Mouse (Mus musculus): ENCODE data around the gene Mgat5. TPM values are rescaled to one million over a fixed set of nuclear protein-coding genes. Genes with fewer than 3 reads are reported as not detected.

Mgat5 gene
- polyA plus RNA-seq, 1 experiment from 2014 or later, result 8.9 TPM

GRCm38 (mm10) chr1:127271156-127271555 is 66.3 kb downstream of the Mgat5 start:
- no peak overlapping the region for H3K4me2 ChIP-seq (replicated peaks; ENCODE audit: low read depth, low read length)
- H3K9me3 ChIP-seq (ENCODE audit: control insufficient read depth, low read depth, low read length), result no peaks in the 10 kb centered on the region
- peaks cover 3% of the 10 kb centered on the region; the same call in 1 of the 2 replicates for H3K4me1 ChIP-seq (ENCODE audit: control insufficient read depth, insufficient read depth, low read length)
- no peak overlapping the region for H3K27ac ChIP-seq (ENCODE audit: low read length)
- H3K9ac ChIP-seq (replicated peaks; ENCODE audit: low read depth, low read length), result no peak overlapping the region
- ATAC-seq (ENCODE audit: insufficient number of reproducible peaks, insufficient read depth, low FRiP score, low read depth), result no peak
- H3K36me3 ChIP-seq (ENCODE audit: control insufficient read depth, insufficient read depth, low read length), result no peaks in the 10 kb centered on the region
- no peaks in the 10 kb centered on the region for H3K27me3 ChIP-seq (ENCODE audit: control insufficient read depth, insufficient read depth, low read length)
- H3K4me3 ChIP-seq (ENCODE audit: low read depth, low read length), result no peak overlapping the region
- WGBS, result 91% methylated on average over 4 of the region's 4 CpGs

GRCm38 (mm10) chr1:127273363-127273762 is 68.5 kb downstream of the Mgat5 start:
- no peaks in the 10 kb centered on the region for H3K27me3 ChIP-seq (ENCODE audit: control insufficient read depth, insufficient read depth, low read length)
- H3K4me2 ChIP-seq (replicated peaks; ENCODE audit: low read depth, low read length), result no peak overlapping the region
- peaks cover 3% of the 10 kb centered on the region; the same call in 1 of the 2 replicates for H3K4me1 ChIP-seq (ENCODE audit: control insufficient read depth, insufficient read depth, low read length)
- no peaks in the 10 kb centered on the region for H3K9me3 ChIP-seq (ENCODE audit: control insufficient read depth, low read depth, low read length)
- H3K9ac ChIP-seq (replicated peaks; ENCODE audit: low read depth, low read length), result no peak overlapping the region
- 79% methylated on average over 5 of the region's 5 CpGs for WGBS
- no peak overlapping the region for H3K27ac ChIP-seq (ENCODE audit: low read length)
- ATAC-seq (ENCODE audit: insufficient number of reproducible peaks, insufficient read depth, low FRiP score, low read depth), result no peak
- no peaks in the 10 kb centered on the region for H3K36me3 ChIP-seq (ENCODE audit: control insufficient read depth, insufficient read depth, low read length)
- H3K4me3 ChIP-seq (ENCODE audit: low read depth, low read length), result no peak overlapping the region

GRCm38 (mm10) chr1:127275572-127276324 is 70.9 kb downstream of the Mgat5 start:
- Histone ChIP-seq H3K4me1 (ENCODE audit: control insufficient read depth, insufficient read depth, low read length) (no peaks in the 10 kb centered on the region; the same call in 1 of the 2 replicates), H3K9me3 (ENCODE audit: control insufficient read depth, low read depth, low read length) (no peaks in the 10 kb centered on the region), H3K36me3 (ENCODE audit: control insufficient read depth, insufficient read depth, low read length) (no peaks in the 10 kb centered on the region), H3K27ac (ENCODE audit: low read length) (no peak overlapping the region), H3K9ac (replicated peaks; ENCODE audit: low read depth, low read length) (no peak overlapping the region), H3K27me3 (ENCODE audit: control insufficient read depth, insufficient read depth, low read length) (no peaks in the 10 kb centered on the region), H3K4me2 (replicated peaks; ENCODE audit: low read depth, low read length) (no peak overlapping the region), H3K4me3 (ENCODE audit: low read depth, low read length) (no peak overlapping the region)
- WGBS, result 89% methylated on average over 3 of the region's 3 CpGs
- ATAC-seq (ENCODE audit: insufficient number of reproducible peaks, insufficient read depth, low FRiP score, low read depth), result no peak

GRCm38 (mm10) chr1:127278067-127278466 is 73.3 kb downstream of the Mgat5 start:
- no peaks in the 10 kb centered on the region for H3K36me3 ChIP-seq (ENCODE audit: control insufficient read depth, insufficient read depth, low read length)
- H3K9ac ChIP-seq (replicated peaks; ENCODE audit: low read depth, low read length), result no peak overlapping the region
- WGBS, result 87% methylated on average over 3 of the region's 3 CpGs
- no peak overlapping the region for H3K4me2 ChIP-seq (replicated peaks; ENCODE audit: low read depth, low read length)
- no peak overlapping the region for H3K27ac ChIP-seq (ENCODE audit: low read length)
- H3K27me3 ChIP-seq (ENCODE audit: control insufficient read depth, insufficient read depth, low read length), result no peaks in the 10 kb centered on the region
- H3K4me1 ChIP-seq (ENCODE audit: control insufficient read depth, insufficient read depth, low read length), result no peaks in the 10 kb centered on the region
- no peak overlapping the region for H3K4me3 ChIP-seq (ENCODE audit: low read depth, low read length)
- H3K9me3 ChIP-seq (ENCODE audit: control insufficient read depth, low read depth, low read length), result no peaks in the 10 kb centered on the region
- ATAC-seq (ENCODE audit: insufficient number of reproducible peaks, insufficient read depth, low FRiP score, low read depth), result no peak

GRCm38 (mm10) chr1:127280256-127280655 is 75.4 kb downstream of the Mgat5 start:
- no peak for ATAC-seq (ENCODE audit: insufficient number of reproducible peaks, insufficient read depth, low FRiP score, low read depth)
- no peak overlapping the region for H3K27ac ChIP-seq (ENCODE audit: low read length)

GRCm38 (mm10) chr1:127284975-127285374 is 80.2 kb downstream of the Mgat5 start:
- WGBS, result 70% methylated on average over 3 of the region's 3 CpGs

More at GRCm38 (mm10) chr1:127280256-127280655, 75.4 kb downstream of the Mgat5 start:
- Histone ChIP-seq H3K27me3 (ENCODE audit: control insufficient read depth, insufficient read depth, low read length) (no peaks in the 10 kb centered on the region), H3K9me3 (ENCODE audit: control insufficient read depth, low read depth, low read length) (no peaks in the 10 kb centered on the region), H3K36me3 (ENCODE audit: control insufficient read depth, insufficient read depth, low read length) (no peaks in the 10 kb centered on the region), H3K9ac (replicated peaks; ENCODE audit: low read depth, low read length) (no peak overlapping the region), H3K4me3 (ENCODE audit: low read depth, low read length) (no peak overlapping the region), H3K4me1 (ENCODE audit: control insufficient read depth, insufficient read depth, low read length) (no peaks in the 10 kb centered on the region), H3K4me2 (replicated peaks; ENCODE audit: low read depth, low read length) (no peak overlapping the region)
- WGBS, result 85% methylated on average over 1 of the region's 1 CpGs

GRCm38 (mm10) chr1:127287505-127287904 is 82.7 kb downstream of the Mgat5 start:
- 88% methylated on average over 6 of the region's 6 CpGs for WGBS
- no peak for ATAC-seq (ENCODE audit: insufficient number of reproducible peaks, insufficient read depth, low FRiP score, low read depth)
- Histone ChIP-seq H3K4me2 (replicated peaks; ENCODE audit: low read depth, low read length) (no peak overlapping the region), H3K27me3 (ENCODE audit: control insufficient read depth, insufficient read depth, low read length) (no peaks in the 10 kb centered on the region), H3K9ac (replicated peaks; ENCODE audit: low read depth, low read length) (no peak overlapping the region), H3K9me3 (ENCODE audit: control insufficient read depth, low read depth, low read length) (no peaks in the 10 kb centered on the region), H3K4me1 (ENCODE audit: control insufficient read depth, insufficient read depth, low read length) (0 out of 2 replicates have a peak, but pooled peaks cover 3% of the 10 kb centered on the region), H3K4me3 (ENCODE audit: low read depth, low read length) (no peak overlapping the region), H3K27ac (ENCODE audit: low read length) (no peak overlapping the region), H3K36me3 (ENCODE audit: control insufficient read depth, insufficient read depth, low read length) (no peaks in the 10 kb centered on the region)

More at GRCm38 (mm10) chr1:127284975-127285374, 80.2 kb downstream of the Mgat5 start:
- no peaks in the 10 kb centered on the region for H3K9me3 ChIP-seq (ENCODE audit: control insufficient read depth, low read depth, low read length)
- H3K9ac ChIP-seq (replicated peaks; ENCODE audit: low read depth, low read length), result no peak overlapping the region
- H3K4me1 ChIP-seq (ENCODE audit: control insufficient read depth, insufficient read depth, low read length), result no peaks in the 10 kb centered on the region
- H3K27me3 ChIP-seq (ENCODE audit: control insufficient read depth, insufficient read depth, low read length), result no peaks in the 10 kb centered on the region
- no peak for ATAC-seq (ENCODE audit: insufficient number of reproducible peaks, insufficient read depth, low FRiP score, low read depth)
- H3K4me2 ChIP-seq (replicated peaks; ENCODE audit: low read depth, low read length), result no peak overlapping the region
- H3K27ac ChIP-seq (ENCODE audit: low read length), result no peak overlapping the region
- no peak overlapping the region for H3K4me3 ChIP-seq (ENCODE audit: low read depth, low read length)
- no peaks in the 10 kb centered on the region for H3K36me3 ChIP-seq (ENCODE audit: control insufficient read depth, insufficient read depth, low read length)

- Histone ChIP-seq H3K9ac (replicated peaks; ENCODE audit: low read depth, low read length) (no peak overlapping the region), H3K4me1 (ENCODE audit: control insufficient read depth, insufficient read depth, low read length) (peaks cover 7% of the 10 kb centered on the region; the same call in 1 of the 2 replicates), H3K9me3 (ENCODE audit: control insufficient read depth, low read depth, low read length) (no peaks in the 10 kb centered on the region), H3K36me3 (ENCODE audit: control insufficient read depth, insufficient read depth, low read length) (no peaks in the 10 kb centered on the region), H3K27me3 (ENCODE audit: control insufficient read depth, insufficient read depth, low read length) (no peaks in the 10 kb centered on the region), H3K4me2 (replicated peaks; ENCODE audit: low read depth, low read length) (no peak overlapping the region), H3K4me3 (ENCODE audit: low read depth, low read length) (no peak overlapping the region), H3K27ac (ENCODE audit: low read length) (no peak overlapping the region)
- ATAC-seq (ENCODE audit: insufficient number of reproducible peaks, insufficient read depth, low FRiP score, low read depth), result peak; percentile 69; the same call in 1 of the 2 replicates
- 56% methylated on average over 9 of the region's 9 CpGs for WGBS
Measured at GRCm38 (mm10) chr1:127290879-127291278, 86.1 kb downstream of the Mgat5 start.

Measured in stomach, embryonic 14.5 days (tissue).